Mouse (Mus musculus) WW6 (cell line): Measurements from ENCODE around the gene Cops6.

Source experiments
- DNase-seq: peaks from one replicate; pipeline ENCODE4 v3.0.0-alpha.2; 2013; ENCODE audit warnings: low read depth, low spot score

The Cops6 gene

GRCm38 (mm10) chr5:138187661-138188306 lies 26.9 kb downstream of the Cops6 start:
- DNase-seq: no peak

GRCm38 (mm10) chr5:138193771-138194727 lies 33.2 kb downstream of the Cops6 start, which contains the start of gene Mblac1:
TSS of gene Mblac1 (plus strand) at chr5:138194314.
- DNase-seq: peak; percentile 80

- DNase-seq: no peak
Measured at GRCm38 (mm10) chr5:138194755-138195345, 34.0 kb downstream of the Cops6 start.

- DNase-seq: no peak
Measured at GRCm38 (mm10) chr5:138195463-138195862, 34.6 kb downstream of the Cops6 start.

GRCm38 (mm10) chr5:138199576-138199975 lies 38.7 kb downstream of the Cops6 start:
- no peak for DNase-seq

GRCm38 (mm10) chr5:138202086-138202485 lies 41.2 kb downstream of the Cops6 start:
- no peak for DNase-seq

- DNase-seq: no peak
Measured at GRCm38 (mm10) chr5:138207253-138207652, 46.4 kb downstream of the Cops6 start.

- DNase-seq: no peak
Measured at GRCm38 (mm10) chr5:138207873-138208272, 47.0 kb downstream of the Cops6 start.
